Mouse (Mus musculus): ENCODE measurements around the gene Wfdc13. TPM values are rescaled to one million over a fixed set of nuclear protein-coding genes. Genes with fewer than 3 reads are reported as not detected.
A peak's percentile ranks its signal among the peaks of the same experiment; 100 is the strongest.

Wfdc13 gene
- not detected for total RNA-seq (2021)
- long read RNA-seq, experiment 1: 0 reads
- long read RNA-seq, experiment 2: 0 reads

GRCm38 (mm10) chr2:164684807-164685206 lies at the start of gene Wfdc13:
TSS of gene Wfdc13 (plus strand) at chr2:164685107.
- intact Hi-C loops (cut with DNase I): loop anchor here (5.0 kb wide), 1 partner anchor 42 kb away; no protein-coding TSS in a partner anchor
- no peak for DNase-seq (ENCODE audit: low spot score in 2 of 2)

GRCm38 (mm10) chr2:164635266-164635665 lies 49.6 kb upstream of the Wfdc13 start:
- DNase-seq (ENCODE audit: low spot score in 2 of 2): no peak
- intact Hi-C loops (cut with DNase I): no loop called here

- intact Hi-C loops (cut with DNase I): no loop called here
- no peak for DNase-seq (ENCODE audit: low spot score in 2 of 2)
Observed at GRCm38 (mm10) chr2:164638696-164639095, 46.2 kb upstream of the Wfdc13 start, which contains the start of gene Wfdc16. TSS of gene Wfdc16 (minus strand) at chr2:164638796.

DNA sequence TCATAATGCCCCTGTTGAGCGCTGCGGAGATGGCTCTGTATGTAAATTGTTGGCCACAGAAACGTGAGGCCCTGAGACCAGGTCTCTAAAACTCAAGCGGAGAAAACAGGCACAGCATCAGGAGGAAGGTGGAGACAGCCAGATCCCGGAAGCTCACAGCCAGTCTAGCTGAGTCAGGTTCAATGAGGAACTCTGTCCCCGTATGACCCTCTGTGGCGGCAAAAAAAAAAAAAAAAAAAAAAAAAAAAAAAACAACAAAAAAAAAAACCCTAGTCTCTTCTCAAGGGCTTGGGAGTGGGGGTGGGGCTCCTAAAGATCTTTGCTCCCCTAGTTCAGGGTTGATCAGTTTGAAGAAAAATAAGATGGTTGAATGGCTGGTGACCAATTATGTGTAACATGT lies 43.8 kb upstream of the Wfdc13 start:
- intact Hi-C loops (cut with DNase I): no loop called here
- peak in 1 of 2 experiments; percentile 14 for DNase-seq (ENCODE audit: low spot score in 2 of 2)

DNA sequence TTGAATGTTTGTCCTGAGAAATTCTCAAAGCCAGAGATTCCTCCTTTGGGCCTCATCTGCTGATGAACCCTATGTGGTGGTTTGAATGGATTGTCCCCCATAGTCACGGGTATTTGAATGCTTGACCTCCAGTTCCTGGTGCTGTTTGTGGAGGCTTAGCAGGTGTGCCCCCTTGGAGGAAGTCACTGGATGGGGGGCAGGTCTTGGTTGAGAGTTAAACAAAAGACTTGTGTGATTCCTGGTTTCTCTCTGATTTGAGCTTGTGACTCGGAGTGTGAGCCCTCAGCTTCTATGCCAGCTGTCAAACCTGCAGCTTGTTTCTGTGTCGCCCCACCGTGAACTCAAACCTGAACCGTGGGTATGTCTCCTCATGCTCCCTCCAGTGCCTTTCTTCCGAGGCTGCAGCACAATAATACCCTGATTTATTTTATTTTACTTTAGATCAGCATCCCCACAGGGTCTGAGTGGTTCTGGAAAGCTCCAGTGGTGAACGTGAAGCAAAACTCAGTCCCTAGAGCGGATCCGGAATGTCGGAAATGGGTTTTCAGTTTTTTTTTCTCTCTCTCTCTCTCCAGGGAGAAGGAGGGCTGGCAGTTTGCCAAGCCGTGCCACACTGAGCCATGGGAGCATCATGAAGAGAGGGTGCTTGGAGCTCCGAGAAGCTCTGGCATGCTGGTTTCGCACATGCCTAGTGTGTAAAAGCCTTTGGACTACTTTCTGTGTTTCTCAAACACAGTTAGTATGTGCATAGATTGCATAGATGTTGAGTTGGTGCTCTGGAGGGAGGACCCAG lies 42.8 kb upstream of the Wfdc13 start:
- DNase-seq (ENCODE audit: low spot score in 2 of 2): peak; percentile 14 to 22
- intact Hi-C loops (cut with DNase I): no loop called here

DNA sequence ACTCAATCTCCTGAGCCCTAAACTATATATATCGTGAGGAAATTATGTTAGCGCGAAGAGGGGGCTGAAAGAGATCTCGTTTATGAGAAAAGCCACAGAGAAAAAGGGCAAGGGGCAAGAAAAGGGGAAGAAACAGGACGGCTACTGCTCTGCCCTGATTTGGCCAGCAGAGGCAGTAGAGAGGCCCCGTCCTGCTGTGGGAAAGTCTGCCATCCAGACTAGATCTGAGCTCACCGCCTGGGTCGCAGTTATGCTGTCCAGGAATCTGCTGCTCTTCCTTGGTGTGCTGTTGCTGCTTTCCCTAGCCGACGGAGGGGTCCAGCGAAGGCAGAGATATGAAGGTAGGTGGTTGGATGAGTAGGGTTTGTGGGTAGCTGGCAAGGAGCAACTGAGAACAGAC lies 29.0 kb upstream of the Wfdc13 start, which contains the start of gene Wfdc10:
Gene Wfdc10, plus strand, starts transcription at position 189 of the 400 bp plus-strand sequence.
- intact Hi-C loops (cut with DNase I): no loop called here
- DNase-seq (ENCODE audit: low spot score in 2 of 2): peak; percentile 15 to 25

- intact Hi-C loops (cut with DNase I): no loop called here
- no peak for DNase-seq (ENCODE audit: low spot score in 2 of 2)
Observed at GRCm38 (mm10) chr2:164656483-164656882, 28.4 kb upstream of the Wfdc13 start, which contains the start of gene Wfdc9. TSS of gene Wfdc9 (minus strand) at chr2:164656583.

GRCm38 (mm10) chr2:164664851-164665250 lies 20.1 kb upstream of the Wfdc13 start:
- no peak for DNase-seq (ENCODE audit: low spot score in 2 of 2)
- intact Hi-C loops (cut with DNase I): no loop called here

DNA sequence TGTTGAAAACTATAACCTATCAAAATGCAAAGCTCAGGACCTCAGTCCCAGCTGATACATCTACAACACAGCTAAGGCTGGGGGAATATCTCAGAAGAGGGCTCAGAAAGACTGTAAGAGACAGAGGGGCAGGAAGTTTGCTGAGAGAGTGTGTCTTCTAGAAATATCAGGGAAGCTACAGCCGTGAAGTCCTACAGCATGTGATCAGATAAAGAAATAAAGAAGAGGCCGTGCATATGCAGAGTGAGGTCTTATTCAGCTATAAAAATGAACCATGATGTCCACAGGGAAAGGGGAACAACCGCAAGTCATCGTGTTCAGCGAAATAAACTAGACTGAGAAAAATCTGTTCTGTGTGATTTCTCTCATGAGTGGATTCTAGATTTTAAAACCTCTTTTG lies 14.6 kb upstream of the Wfdc13 start:
- intact Hi-C loops (cut with DNase I): no loop called here

GRCm38 (mm10) chr2:164670938-164671337 lies 14.0 kb upstream of the Wfdc13 start:
- intact Hi-C loops (cut with DNase I): no loop called here
- no peak for DNase-seq (ENCODE audit: low spot score in 2 of 2)

More for the DNA sequence above, 14.6 kb upstream of the Wfdc13 start:
- DNase-seq (ENCODE audit: low spot score in 2 of 2): no peak

GRCm38 (mm10) chr2:164673987-164674386 lies 10.9 kb upstream of the Wfdc13 start, which contains the start of gene Wfdc11:
TSS of gene Wfdc11 (minus strand) at chr2:164674087.
- DNase-seq (ENCODE audit: low spot score in 2 of 2): peak in 1 of 2 experiments; percentile 9
- intact Hi-C loops (cut with DNase I): no loop called here

- DNase-seq (ENCODE audit: low spot score in 2 of 2): no peak
- intact Hi-C loops (cut with DNase I): no loop called here
Observed at GRCm38 (mm10) chr2:164676103-164676502, 8.8 kb upstream of the Wfdc13 start.

DNA sequence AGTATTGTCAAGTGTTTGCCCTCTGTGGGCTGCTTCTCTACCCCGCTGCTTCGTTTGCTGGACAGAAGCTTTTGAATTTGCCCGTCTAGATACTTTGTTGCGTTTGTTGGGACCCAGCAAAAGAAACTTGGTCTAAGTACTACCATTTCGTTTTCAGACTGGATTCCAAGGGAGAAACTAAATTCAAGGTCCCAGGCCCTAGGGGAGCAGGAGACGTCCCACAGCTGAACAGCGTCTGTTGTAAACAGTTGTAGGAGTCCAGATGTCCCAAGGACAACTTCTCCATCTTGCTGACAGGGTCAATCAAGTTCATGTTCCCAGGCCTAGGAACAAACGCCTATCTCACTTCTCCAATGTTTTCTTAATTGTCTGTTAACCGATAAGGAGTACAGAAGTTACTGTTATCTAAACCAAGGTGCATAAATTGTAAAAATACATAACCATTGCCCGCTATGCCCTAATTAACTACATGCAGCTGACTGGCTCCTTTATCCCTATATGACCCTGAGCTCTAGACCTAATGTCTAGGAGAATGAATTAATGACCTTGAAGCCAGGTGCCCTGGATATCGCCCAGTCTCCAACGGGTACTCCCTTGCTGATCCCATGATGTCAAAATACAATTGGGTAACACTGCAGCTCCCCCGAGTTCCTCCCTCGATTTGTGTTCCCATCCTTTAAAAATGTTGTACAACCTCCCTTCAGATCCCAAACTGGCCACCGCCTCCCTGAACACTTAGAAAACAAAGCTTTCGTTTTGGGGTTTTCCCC lies 7.8 kb upstream of the Wfdc13 start:
- DNase-seq (ENCODE audit: low spot score in 2 of 2): no peak

DNA sequence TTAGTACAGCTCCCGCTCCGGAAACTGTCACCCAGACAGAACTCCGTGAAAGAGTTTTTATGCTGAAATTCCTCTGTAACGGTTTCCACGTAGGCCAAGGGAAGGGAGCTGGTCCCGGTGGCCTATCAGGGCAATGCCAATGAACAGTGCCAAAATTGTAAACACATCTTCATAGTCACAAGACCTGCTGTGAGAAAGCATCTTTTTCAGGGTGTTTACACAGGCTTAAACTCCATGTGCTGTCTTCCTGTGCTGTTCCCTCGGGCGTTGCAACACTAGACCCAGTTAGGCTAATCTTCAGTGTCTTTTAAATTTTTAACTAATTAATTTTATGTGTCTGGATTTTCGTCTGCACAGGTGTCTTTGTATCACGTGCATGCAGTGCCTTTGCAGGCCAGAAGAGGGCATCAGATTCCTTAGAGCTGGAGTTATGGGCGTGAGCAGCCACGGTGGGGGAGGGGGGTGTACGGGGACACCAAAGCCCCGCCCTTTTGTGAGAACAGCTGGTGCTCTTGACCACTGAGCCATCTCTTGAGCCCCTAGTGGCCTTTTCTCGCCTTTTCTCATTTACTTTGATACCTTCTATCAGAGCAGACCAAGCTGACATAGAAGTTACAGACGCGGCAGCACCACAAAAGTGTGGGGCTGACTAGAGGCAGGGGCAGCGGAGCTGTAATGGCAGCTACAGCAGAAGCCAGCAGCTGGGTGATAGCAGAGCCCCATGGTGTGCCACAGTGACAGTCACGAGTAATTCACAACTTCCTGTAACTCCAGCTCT lies 5.9 kb upstream of the Wfdc13 start:
- intact Hi-C loops (cut with DNase I): no loop called here
- peak; percentile 69 to 77 for DNase-seq (ENCODE audit: low spot score in 2 of 2)

More for the DNA sequence above, 7.8 kb upstream of the Wfdc13 start:
- intact Hi-C loops (cut with DNase I): no loop called here

- intact Hi-C loops (cut with DNase I): loop anchor here (5.0 kb wide), 1 partner anchor 47 kb away; no protein-coding TSS in a partner anchor
- DNase-seq (ENCODE audit: low spot score in 2 of 2): no peak
Observed at GRCm38 (mm10) chr2:164679906-164680305, 5.0 kb upstream of the Wfdc13 start.

DNA sequence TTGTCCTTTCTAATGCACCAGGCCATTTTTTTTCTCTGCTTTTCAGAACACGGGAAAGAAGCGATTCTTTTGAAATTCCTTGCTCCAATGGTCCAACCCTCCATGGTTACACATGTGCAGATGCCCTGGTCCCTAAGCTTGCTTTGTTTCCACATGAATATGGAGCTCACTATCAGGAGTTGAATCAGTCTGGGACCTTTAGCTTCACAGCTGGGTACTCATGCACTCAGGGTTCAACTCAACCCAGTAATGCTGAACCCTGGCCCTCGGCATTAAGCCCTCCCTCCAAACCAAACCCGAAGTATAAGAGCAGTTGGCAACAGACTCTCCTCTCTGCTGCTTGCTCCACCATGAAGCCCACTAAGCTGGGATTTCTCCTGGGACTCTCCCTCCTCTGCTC lies 13.3 kb downstream of the Wfdc13 start, which contains the start of gene Spint4:
Gene Spint4, plus strand, starts transcription at position 301 of the 400 bp plus-strand sequence.
- DNase-seq (ENCODE audit: low spot score in 2 of 2): no peak
- intact Hi-C loops (cut with DNase I): no loop called here

- no peak for DNase-seq (ENCODE audit: low spot score in 2 of 2)
- intact Hi-C loops (cut with DNase I): no loop called here
Observed at GRCm38 (mm10) chr2:164700959-164701358, 16.1 kb downstream of the Wfdc13 start.

DNA sequence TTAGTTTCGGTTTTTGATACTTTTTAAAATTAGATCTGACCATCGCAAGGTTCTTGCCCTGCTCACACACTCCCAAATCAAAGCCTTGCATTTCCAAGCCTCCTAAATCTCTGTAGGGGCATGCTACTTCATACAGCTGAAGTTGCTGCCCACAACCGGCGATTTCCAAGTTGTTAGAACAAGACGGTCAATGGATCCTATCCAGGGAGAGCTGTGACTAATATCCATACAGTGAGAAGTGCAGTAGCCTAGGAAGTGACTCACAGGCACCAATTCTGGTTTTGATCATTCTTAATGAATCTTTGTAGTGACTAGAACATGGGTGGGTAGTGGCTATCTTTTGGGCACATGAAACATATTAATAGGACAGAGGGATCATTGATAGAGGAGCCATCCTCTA lies 16.9 kb downstream of the Wfdc13 start:
- DNase-seq (ENCODE audit: low spot score in 2 of 2): no peak
- intact Hi-C loops (cut with DNase I): no loop called here

GRCm38 (mm10) chr2:164704235-164704634 lies 19.3 kb downstream of the Wfdc13 start:
- intact Hi-C loops (cut with DNase I): no loop called here
- no peak for DNase-seq (ENCODE audit: low spot score in 2 of 2)

All from left cerebral cortex, postnatal 14 days (tissue).